Mouse (Mus musculus) hindbrain, embryonic 14.5 days (tissue): ENCODE results near the gene Bsdc1. TPM values are rescaled to one million over a fixed set of nuclear protein-coding genes. Genes with fewer than 3 reads are reported as not detected.
"Not testable (repeated sequence)": the region's sequence is repeated elsewhere in the genome, so short reads cannot be mapped to it uniquely, and the experiment has no call there.

ENCODE experiments used
- ATAC-seq: fragments of 200-750 bp; cut with Nextera tagmentation; 2 replicates; pipeline ENCODE4 v1.8.0; 2017; ENCODE audit warnings: moderate number of reproducible peaks, mild to moderate bottlenecking, moderate TSS enrichment, moderate library complexity; ENCODE audit not compliant: low FRiP score
- DNase-seq: peaks from one replicate; pipeline ENCODE4 v3.0.0-alpha.2; 2015; ENCODE audit warnings: low spot score
- H3K27ac ChIP-seq: fragments of 300-500 bp; sonication (generic); 2 replicates; pipeline ENCODE4 v1.5.1; 2014; ENCODE audit warnings: mild to moderate bottlenecking, moderate library complexity
- H3K27me3 ChIP-seq: fragments of 300-500 bp; sonication (generic); 2 replicates; pipeline ENCODE4 v1.6.1; 2014; ENCODE audit warnings: mild to moderate bottlenecking, low read length, mixed read lengths; ENCODE audit not compliant: control insufficient read depth, insufficient read depth
- H3K36me3 ChIP-seq: fragments of 300-500 bp; sonication (generic); replicated peaks from 2 replicates; pipeline ENCODE4 v1.6.1; 2014; ENCODE audit not compliant: control insufficient read depth, insufficient read depth
- H3K4me1 ChIP-seq: fragments of 300-500 bp; sonication (generic); replicated peaks from 2 replicates; pipeline ENCODE4 v1.6.1; 2014; ENCODE audit warnings: antibody characterized with exemption, low read length, mixed read lengths; ENCODE audit not compliant: control insufficient read depth, insufficient read depth
- H3K4me2 ChIP-seq: fragments of 300-500 bp; sonication (generic); replicated peaks from 2 replicates; pipeline ENCODE4 v1.6.1; 2014; ENCODE audit warnings: mild to moderate bottlenecking, moderate library complexity
- H3K4me3 ChIP-seq: fragments of 300-500 bp; sonication (generic); replicated peaks from 2 replicates; pipeline ENCODE4 v1.5.1; 2014; ENCODE audit warnings: mild to moderate bottlenecking, low read length
- H3K9ac ChIP-seq: fragments of 300-500 bp; sonication (generic); 2 replicates; pipeline ENCODE4 v1.6.1; 2014
- H3K9me3 ChIP-seq: fragments of 300-500 bp; sonication (generic); 2 replicates; pipeline ENCODE4 v1.6.1; 2016; ENCODE audit warnings: low read length; ENCODE audit not compliant: control insufficient read depth
- WGBS: fragments of 180-500 bp; shearing (Covaris S2); extraction: QIAGEN DNeasy Blood & Tissue Kit; methylation state at CpG from one replicate; pipeline ENCODE4 v1.1.7; 2014; 5-methylcytosine and 5-hydroxymethylcytosine counted together
- polyA plus RNA-seq: library from polyadenylated mRNA; unstranded; fragments of >200 nt; fragmentation: Nextera tagmentation; extraction: Ambion mirVana; gene quantifications from 2 replicates; pipeline ENCODE4 v1.2.1, GENCODE M21; 2014

Bsdc1 gene
- polyA plus RNA-seq, 1 experiment from 2014 or later = 29.5 TPM

DNA sequence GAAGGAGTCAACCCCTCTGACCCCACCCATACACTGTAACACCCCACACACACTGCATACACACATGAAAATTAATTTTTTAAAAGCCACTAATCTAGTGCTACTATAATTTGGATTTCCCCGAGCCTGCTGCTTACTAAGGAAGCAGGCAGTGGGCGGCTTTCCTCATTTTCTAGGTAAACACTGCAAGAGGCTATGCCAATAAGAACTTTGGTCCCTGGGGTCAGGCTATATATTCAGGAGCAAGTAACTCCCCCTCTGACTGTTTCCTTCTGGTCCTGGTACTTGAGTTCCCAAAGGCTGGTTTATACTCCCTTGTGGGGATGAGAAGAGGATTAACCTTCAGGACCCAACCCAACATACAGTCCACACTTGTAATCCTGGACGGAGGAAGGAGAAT, 64.5 kb downstream of the Bsdc1 start:
- Histone ChIP-seq H3K9me3 (no peaks in the 10 kb centered on the region), H3K4me3 (no peak overlapping the region), H3K4me2 (no peak overlapping the region), H3K27ac (no peak overlapping the region), H3K27me3 (no peaks in the 10 kb centered on the region), H3K9ac (no peak overlapping the region), H3K4me1 (no peaks in the 10 kb centered on the region), H3K36me3 (peaks cover 95% of the 10 kb centered on the region)
- DNase-seq = no peak
- no peak for ATAC-seq
- WGBS = 89% methylated on average over 3 of the region's 3 CpGs

DNA sequence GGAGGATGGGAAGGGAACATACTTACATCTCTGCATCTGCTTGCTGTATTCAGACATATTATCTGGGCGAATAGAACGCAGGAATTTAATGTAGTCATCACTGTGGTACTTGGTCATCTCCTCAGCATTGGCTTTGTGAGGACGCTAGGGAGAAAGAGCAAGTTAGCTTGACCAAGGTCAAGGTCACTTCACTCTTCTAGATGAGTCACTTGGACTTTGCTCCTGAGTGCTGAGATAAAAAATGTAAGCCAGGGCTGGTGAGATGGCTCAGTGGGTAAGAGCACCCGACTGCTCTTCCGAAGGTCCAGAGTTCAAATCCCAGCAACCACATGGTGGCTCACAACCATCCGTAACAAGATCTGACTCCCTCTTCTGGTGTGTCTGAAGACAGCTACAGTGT, 67.5 kb downstream of the Bsdc1 start:
- 95% methylated on average over 5 of the region's 6 CpGs for WGBS
- H3K27me3 ChIP-seq, DNase-seq, H3K9ac ChIP-seq, H3K4me2 ChIP-seq, H3K4me1 ChIP-seq, H3K9me3 ChIP-seq, H3K27ac ChIP-seq, H3K4me3 ChIP-seq, ATAC-seq: not testable (repeated sequence)
- peaks cover 83% of the 10 kb centered on the region for H3K36me3 ChIP-seq

Other genes starting within 250 kb of the Bsdc1 start
- gene C77080, start 200.2 kb upstream of the Bsdc1 start, polyA plus RNA-seq = 5.8 and 7.0 TPM in 2 replicates
- gene Sync, start 174.0 kb upstream of the Bsdc1 start, polyA plus RNA-seq = 1.2 and 2.2 TPM in 2 replicates
- gene Rbbp4, start 126.2 kb upstream of the Bsdc1 start, polyA plus RNA-seq = 251 and 261 TPM in 2 replicates
- gene Zbtb8os, start 125.9 kb upstream of the Bsdc1 start, polyA plus RNA-seq = 17.7 and 23.7 TPM in 2 replicates
- 11.4 and 14.6 TPM in 2 replicates for gene Zbtb8a, start 83.5 kb upstream of the Bsdc1 start, polyA plus RNA-seq
- 15.0 and 17.6 TPM in 2 replicates for gene Zbtb8b, start 20.7 kb upstream of the Bsdc1 start, polyA plus RNA-seq
- 0.16 and 0.46 TPM in 2 replicates for gene Tssk3, start 29.4 kb downstream of the Bsdc1 start, polyA plus RNA-seq
- 0.55 and 0.78 TPM in 2 replicates for gene Fam229a, start 29.6 kb downstream of the Bsdc1 start, polyA plus RNA-seq
- 1,580 and 1,755 TPM in 2 replicates for gene Marcksl1, start 52.0 kb downstream of the Bsdc1 start, polyA plus RNA-seq
- gene Hdac1, start 81.1 kb downstream of the Bsdc1 start, polyA plus RNA-seq = 76.0 and 79.8 TPM in 2 replicates
- gene Lck, start 112.1 kb downstream of the Bsdc1 start, polyA plus RNA-seq = 10.6 and 13.0 TPM in 2 replicates
- gene Fam167b, start 117.0 kb downstream of the Bsdc1 start, polyA plus RNA-seq = 0.39 and 1.0 TPM in 2 replicates
- 226 and 227 TPM in 2 replicates for gene Eif3i, start 139.1 kb downstream of the Bsdc1 start, polyA plus RNA-seq
- gene Tmem234, start 139.1 kb downstream of the Bsdc1 start, polyA plus RNA-seq = 166 and 188 TPM in 2 replicates
- 2.7 and 5.4 TPM in 2 replicates for gene Dcdc2b, start 152.7 kb downstream of the Bsdc1 start, polyA plus RNA-seq
- gene Iqcc, start 157.5 kb downstream of the Bsdc1 start, polyA plus RNA-seq = 28.5 and 31.3 TPM in 2 replicates
- gene Ccdc28b, start 162.4 kb downstream of the Bsdc1 start, polyA plus RNA-seq = 127 and 128 TPM in 2 replicates
- 48.5 and 52.9 TPM in 2 replicates for gene Txlna, start 179.5 kb downstream of the Bsdc1 start, polyA plus RNA-seq
- 16.3 and 21.3 TPM in 2 replicates for gene Kpna6, start 211.2 kb downstream of the Bsdc1 start, polyA plus RNA-seq
- gene Tmem39b, start 235.3 kb downstream of the Bsdc1 start, polyA plus RNA-seq = 25.6 and 29.5 TPM in 2 replicates